Mouse (Mus musculus): Measurements from ENCODE around the gene Sppl2b.
"Not testable (repeated sequence)": the region's sequence is repeated elsewhere in the genome, so short reads cannot be mapped to it uniquely, and the experiment has no call there.

Gene Sppl2b

DNA sequence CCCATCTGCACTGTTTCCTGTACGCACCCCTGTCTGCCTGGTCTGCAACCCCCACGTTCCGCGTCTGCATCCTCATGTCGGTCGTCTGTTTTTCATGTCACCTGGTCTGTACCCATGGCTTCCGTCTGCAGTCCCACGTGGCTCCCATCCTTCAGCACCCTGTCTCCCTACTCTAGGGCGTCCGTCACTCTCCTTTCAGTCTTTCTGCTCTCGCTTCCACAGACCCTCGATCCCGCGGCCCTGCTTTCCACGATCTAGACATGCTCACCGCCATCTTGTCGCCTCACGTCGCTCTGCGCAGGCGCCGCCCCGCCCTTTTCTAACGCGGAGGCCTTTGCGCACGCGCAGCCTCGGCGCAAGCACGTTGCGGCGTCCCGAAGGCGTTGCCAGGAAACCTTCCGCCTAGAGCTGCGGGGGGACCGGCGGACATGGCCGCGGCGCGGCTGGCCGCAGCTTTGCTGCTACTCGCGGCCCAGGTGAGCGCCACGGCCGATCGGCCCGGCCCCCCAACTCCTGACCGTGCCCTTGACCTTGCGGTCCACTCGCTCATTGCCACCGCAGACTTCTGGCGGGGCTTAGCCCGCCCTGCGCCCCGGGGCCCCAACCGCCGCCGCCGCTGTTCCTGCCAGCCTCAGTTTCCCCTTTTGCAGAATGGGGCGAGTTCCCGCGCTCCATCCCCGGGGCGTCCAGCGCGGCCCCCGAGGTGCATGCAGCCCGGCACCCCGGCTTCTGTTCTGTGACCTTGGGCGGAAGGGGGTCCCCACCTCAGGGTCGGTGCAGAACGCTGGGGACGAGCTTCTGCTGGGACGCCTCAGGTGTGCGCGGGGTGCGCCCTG is at the start of gene Sppl2b, which contains the start of gene Lsm7:
Gene Sppl2b, plus strand, starts transcription at position 363 of the 836 bp plus-strand sequence.
Gene Lsm7, minus strand, starts transcription at position 297 of the 836 bp plus-strand sequence.
- peak; percentile 96 for DNase-seq (ENCODE audit: low spot score)

DNA sequence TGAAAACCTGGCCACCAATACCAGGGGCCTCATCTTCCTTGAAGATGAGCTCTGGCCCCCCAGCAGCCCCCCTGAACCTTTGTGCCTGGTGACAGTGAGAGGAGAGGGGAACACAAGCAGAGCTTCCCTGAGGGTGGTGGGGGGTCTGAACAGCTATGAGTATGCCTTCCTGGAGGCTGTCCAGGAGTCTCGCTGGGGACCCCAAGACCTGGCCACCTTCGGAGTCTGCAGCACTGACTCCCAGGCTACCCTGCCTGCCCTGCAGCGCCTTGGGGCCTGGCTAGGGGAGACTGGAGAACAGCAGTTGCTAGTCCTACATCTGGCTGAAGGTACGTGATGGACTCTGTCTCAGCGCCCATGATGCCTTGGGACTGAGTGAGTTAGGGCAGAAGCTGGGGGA is 49.8 kb upstream of the Sppl2b start:
- no peak for DNase-seq (ENCODE audit: low spot score)

DNA sequence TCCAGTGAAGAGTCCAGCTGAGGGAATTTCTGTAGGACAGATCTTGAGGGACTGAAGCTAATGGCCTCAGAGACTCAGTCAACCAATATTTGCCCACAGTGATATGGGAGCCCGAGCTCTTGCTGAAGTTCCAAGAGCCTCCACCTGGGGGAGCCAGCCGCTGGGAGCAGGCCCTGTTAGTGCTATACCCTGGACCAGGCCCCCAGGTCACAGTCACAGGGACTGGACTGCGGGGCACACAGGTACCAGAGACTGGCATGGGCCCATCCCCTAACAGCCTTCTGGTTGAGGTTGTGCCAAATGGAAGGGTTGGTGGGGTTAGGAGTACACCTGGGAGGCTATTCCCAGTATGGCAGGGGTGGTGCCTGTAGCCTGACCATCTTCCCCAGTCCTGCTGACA is 49.1 kb upstream of the Sppl2b start:
- DNase-seq (ENCODE audit: low spot score), result peak; percentile 85

DNA sequence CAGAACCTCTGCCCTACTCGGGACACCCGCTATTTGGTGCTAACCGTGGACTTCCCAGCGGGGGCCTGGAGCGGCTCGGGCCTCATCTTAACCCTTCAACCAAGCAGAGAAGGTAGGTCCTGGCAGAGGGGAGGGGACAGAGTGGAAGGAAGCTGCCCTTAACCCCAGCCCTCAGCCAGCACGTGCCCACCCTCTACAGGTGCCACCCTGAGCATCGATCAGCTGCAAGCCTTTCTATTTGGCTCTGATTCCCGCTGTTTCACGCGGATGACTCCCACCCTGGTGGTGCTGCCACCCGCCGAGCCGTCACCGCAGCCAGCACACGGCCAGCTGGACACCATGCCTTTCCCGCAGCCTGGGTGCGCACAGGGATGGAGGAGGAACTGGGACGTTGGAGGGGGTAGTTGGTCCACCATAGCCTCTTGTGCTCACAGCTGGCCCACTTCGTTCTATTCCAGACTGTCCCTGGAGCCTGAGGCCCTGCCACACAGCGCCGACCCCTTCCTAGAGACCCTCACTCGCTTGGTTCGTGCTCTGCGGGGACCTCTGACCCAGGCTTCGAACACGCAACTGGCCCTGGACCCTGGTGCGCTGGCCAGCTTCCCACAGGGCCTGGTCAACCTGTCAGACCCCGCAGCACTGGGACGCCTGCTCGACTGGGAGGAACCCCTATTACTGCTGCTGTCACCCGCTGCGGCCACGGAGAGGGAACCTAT is 48.6 kb upstream of the Sppl2b start:
- no peak for DNase-seq (ENCODE audit: low spot score)

DNA sequence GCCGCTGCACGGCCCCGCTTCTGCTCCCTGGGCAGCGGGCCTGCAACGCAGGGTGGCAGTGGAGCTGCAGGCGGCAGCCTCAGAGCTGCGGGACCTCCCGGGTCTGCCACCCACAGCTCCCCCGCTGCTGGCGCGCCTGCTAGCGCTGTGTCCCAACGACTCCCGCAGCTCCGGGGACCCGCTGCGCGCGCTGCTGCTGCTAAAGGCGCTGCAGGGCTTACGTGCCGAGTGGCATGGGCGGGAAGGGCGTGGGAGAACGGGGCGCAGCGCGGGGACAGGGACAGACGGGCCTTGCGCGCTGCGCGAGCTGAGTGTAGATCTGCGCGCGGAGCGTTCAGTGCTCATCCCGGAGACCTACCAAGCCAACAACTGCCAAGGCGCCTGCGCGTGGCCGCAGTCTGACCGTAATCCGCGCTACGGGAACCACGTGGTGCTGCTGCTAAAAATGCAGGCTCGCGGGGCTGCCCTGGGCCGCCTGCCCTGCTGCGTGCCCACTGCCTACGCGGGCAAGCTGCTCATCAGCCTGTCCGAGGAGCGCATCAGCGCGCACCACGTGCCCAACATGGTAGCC is 47.9 kb upstream of the Sppl2b start:
- DNase-seq (ENCODE audit: low spot score), result peak; percentile 85

DNA sequence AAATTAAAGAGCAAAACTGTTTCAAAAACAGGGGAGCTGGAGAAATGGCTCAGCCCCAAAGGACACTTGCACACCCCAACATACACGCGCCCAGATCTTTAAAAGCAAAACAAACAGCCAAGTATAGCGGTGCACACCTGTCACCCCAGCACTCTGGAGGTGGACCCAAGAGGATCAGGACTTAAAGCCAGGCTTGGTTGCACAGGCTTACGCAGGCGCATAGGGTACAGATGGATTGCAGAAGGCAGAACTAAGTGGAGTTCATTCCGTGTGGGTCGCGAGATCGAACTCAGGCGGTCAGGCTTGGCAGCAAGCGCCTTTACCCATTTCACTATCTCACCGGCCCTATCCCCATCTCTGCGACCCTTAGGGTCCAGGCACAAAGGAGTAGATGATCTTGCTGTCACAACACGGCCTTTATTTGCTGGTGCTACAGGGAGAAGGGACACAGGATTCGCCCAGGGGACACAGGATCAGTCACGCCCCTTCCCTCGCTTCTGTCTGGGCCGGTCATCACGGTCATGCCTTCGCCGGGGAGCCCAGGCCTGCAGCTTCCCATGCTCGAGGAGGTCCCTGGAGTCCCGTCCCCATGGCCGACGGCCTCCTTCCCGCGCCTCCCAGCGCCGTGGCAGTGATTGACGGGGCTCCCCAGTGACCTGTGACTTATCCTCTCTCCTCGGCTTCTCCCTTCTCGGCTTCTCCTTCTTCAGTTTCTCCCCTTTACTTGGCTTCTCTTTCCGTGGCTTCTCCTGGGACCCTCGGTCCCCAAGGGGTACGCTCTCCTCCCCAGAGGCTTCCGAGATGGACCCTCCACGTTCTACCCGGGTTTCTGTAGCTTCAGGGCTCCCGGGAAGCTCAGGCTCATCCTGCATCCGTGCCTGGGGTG is 46.7 kb upstream of the Sppl2b start:
- DNase-seq (ENCODE audit: low spot score), result no peak

DNA sequence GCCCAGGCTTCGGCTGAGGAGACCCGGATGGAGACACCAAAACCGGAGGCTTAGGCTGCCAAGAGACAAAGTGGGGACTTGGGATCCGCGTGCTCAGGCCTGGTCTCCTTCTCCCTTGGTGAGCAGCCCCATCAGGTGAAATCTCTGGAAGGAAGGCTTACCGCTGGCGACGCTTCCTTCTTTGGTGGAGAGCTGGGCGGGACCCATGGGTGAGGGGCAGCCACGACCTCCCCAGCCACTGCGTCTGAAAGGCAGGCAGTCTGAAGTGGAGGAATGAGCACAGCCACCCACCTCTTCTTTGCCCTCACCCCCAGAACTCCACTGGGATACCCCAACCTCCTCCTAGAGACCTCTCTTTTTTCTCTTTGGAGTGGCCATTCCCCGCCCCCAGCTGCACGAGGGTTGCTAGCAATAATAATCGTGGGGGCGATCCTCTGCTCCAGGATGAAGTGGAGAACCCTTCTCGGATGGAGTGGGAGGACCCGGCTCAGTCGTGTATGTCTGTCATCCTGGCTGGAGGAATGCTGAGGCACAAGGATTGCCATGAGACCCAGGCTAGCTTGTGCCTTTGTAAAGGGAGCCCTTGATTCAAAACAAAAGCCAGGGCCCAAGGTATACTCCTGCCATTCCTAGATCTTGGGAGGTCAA is 46.0 kb upstream of the Sppl2b start:
- no peak for DNase-seq (ENCODE audit: low spot score)

DNA sequence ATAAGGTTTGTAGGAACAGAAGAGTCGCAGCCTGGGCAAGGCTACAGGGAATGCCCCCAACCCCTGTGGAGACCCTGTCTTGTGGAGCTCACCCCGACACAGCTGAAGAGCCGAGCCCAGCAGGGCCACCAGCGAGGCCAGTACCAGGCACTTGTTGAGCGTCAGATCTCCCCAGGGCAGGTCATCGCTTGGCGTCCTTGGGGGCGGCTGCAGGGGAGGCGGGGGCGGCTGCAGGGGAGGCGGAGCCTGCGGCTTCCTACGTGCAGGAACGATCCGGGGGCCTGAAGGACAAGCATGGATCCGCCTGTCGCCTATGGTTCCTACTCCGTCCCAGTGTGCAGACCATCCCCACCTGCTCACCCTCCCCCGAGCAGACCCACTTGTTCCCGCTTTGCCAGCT is 45.0 kb upstream of the Sppl2b start:
- DNase-seq (ENCODE audit: low spot score), result no peak

DNA sequence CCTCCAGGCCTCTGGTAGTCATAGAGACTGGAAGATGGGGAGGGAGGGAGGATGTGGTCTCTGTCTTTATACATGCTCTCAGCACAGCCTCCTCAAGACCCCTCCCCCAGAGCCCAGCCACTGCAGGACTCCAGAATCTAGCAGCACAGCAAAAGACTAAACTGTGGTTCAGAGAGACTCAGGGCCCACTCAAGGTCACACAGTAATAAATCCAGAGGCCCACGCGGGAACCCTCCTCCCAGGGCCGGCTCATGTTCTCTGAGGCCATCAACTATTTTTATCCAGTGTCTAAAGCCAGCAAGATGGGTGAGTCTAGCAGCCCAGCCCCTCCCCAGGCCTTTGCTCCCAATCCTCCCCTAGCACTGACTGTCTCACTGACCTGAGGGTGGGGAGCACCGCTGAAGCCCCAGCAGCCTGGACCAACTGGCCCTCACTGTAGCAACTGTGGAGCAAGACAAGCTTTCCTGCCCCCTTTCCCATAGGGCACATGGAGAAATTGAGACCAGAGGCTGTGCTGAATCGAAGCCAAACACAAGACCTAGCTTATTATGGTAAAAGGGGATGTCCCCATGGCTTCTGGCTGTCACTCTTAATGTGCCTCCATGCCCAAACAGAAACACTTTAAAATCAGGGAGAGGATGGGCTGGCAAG is 42.6 kb upstream of the Sppl2b start:
- no peak for DNase-seq (ENCODE audit: low spot score)

DNA sequence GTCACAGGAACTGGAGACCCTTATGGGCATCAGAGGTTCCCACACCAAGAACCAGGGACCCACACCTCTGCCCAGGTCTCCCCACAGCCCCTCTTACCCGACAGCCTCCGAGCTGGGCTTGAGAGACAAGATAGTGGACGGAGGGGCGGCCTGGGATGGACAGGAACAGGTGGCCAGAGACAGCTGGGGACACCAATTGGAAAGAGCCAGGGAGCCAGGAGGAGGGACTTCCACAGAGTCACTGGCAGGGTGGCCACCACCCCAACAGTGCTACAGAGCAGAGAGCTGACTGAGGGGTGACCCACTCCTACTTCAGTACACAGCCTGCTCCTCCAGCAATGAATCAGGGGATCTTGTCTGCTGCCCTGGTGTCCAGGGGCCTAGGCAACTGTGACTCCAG is 41.7 kb upstream of the Sppl2b start, which contains the start of gene Jsrp1:
Gene Jsrp1, minus strand, starts transcription at position 133 of the 400 bp plus-strand sequence.
- DNase-seq (ENCODE audit: low spot score), result no peak

DNA sequence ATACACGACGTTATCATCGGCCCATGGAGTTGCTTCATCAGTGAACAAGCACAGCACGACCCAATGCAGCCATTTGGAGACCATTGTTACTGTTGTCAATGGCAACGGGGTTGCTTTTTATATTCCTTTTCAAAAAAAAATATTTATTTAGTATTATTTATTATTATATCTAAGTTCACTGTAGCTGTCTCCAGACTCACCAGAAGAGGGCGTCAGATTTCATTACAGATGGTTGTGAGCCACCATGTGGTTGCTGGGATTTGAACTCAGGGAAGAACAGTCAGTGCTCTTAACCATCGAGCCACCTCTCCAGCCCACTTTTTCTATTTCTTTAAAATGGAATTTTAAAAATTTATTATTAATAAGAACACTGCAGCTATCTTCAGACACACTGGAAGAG is 40.3 kb upstream of the Sppl2b start:
- no peak for DNase-seq (ENCODE audit: low spot score)

DNA sequence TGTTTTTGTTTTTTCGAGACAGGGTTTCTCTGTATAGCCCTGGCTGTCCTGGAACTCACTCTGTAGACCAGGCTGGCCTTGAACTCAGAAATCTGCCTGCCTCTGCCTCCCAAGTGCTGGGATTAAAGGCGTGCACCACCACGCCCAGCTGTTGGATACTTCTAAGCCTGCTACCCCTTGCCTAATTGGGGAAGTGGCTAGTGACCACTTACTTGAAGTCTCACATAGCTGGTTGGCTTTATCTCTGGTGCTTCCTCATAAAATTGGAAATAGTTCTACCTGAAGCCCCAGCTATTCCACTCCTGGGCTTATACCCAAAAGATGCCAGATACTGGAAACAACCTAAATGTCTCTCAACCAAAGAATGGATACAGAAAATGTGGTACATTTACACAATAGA is 38.8 kb upstream of the Sppl2b start:
- DNase-seq (ENCODE audit: low spot score), result not testable (repeated sequence)

DNA sequence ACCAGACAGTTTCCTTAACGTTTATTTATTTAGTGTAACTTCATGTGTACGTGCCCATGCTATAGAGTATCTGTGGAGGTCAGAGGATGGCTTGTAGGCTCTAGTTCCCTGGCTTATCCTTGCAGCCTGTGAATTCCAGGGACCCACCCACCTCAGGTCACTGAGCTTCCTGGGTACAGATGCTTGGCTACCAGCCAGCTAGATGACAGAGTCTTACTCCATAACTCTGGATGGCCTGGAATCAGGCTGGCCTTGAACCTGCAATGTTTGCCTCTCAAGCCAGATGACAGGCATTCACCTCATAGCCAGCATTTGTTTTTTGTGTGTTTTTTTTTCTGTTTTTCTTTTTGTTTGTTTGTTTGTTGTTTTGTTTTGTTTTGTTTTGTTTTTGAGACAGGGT is 37.9 kb upstream of the Sppl2b start:
- no peak for DNase-seq (ENCODE audit: low spot score)

DNA sequence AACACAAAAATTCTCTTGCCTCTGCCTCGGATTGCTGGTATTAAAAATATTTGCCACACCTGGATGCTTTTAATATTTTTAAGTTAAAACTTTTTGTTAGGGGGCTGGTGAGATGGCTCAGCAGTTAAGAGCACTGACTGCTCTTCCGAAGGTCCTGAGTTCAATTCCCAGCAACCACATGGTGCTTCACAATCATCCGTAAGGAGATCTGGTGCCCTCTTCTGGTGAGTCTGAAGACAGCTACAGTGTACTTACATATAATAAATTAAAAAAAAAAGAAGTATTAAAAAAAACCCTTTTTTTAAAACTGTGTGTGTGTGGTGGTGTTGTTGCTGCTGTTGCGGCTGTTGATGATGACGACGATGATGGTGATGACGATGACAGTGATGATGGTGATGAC is 37.1 kb upstream of the Sppl2b start:
- not testable (repeated sequence) for DNase-seq (ENCODE audit: low spot score)

DNA sequence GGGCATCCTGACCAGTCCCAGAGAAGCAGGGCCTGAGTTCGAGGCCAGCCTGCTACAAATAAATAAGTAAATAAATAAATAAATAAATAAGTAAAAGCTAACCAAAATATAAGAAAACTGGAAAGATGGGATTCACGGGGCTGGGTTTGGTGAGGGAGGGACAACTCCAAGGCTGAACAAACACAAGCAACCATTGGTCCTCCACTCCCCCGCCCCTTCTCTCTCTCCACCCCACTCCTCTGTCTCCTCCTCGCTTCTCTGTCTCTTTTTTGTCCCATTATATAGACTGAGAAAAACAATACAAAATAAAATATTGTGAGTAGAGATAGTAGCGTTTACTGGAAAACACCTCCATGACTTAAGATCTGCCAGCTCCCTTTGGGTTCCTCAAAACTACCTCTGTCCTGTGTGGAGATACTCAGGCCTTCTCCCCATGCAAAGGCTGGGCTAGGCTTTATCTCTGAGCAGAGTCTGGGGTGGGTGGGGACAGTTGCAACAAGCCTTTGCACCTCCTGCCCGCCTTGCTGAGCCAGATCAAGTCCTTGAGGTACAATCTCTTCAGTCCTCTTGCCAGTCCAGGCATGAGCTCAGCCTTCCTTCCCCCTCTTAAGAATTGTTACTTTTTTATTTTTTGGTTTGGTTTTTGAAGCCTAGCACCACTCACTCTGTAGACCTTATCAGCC is 36.3 kb upstream of the Sppl2b start:
- no peak for DNase-seq (ENCODE audit: low spot score)

DNA sequence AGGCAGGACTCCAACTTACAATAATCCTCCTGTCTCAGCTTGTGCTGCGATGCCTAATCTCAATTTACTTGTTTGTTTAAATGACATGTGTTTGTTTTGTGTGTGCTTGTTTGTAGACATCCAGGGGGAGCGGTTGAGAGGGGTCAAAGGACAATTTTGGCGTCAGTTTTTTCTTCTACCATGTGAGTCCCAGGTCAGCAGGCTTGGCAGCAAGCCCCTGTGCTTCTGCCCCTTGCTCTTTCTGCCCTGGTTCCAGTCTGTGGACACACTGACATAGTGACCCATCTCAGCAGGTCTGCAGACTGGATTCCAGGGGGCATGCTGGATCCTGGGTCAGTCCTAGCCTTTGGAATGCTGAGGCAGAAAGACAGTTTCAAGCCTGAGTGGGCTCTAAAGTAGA is 35.7 kb upstream of the Sppl2b start:
- no peak for DNase-seq (ENCODE audit: low spot score)

DNA sequence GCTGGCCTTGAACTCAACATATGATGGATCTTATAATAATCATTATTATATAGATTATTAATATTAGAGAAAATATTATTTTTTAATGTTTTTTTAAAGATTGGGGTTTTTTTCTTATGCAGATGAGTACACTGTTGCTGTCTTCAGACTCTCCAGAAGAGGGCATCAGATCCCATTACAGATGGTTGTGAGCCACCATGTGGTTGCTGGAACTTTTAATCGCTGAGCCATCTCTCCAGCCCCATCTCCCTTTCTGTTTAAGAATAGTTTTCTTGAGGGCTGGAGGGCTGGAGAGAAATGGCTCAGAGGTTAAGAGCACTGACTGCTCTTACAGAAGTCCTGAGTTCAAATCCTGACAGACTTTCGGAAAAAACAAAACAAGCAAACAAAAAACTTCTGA is 33.1 kb upstream of the Sppl2b start:
- no peak for DNase-seq (ENCODE audit: low spot score)

DNA sequence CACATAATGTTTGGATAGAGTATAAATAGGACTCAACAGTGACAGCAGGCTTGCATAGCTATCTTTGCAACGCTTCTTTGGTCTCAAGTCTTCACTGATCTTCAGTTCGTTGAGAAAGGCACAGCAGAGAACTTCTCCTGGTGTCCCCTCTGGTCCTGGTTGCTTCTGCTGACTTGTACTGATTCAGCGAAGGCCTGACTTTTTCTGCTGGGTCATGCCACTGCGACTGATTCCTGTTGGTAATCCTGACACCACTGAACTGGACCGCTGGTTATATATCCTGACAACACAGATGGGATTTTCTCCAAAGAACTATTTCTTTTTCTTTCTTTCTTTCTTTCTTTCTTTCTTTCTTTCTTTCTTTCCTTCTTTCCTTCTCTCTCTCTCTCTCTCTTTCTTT is 32.5 kb upstream of the Sppl2b start:
- DNase-seq (ENCODE audit: low spot score), result no peak

DNA sequence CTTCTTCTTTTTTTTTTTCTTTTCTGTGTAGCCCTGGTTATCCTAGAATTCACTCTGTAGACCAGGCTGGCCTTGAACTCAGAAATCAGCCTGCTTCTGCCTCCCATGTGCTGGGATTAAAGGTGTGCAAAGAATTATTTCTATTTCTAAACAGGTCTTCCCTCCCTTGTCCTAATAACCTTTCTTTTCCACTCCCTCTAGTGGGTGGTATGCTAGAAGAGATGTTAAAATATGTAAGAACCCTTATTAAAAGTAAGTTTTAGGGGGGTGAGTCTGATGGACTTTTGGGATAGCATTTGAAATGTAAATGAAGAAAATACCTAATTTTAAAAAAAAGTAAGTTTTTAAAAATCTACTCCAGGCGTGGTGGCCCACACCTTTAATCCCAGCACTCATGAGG is 31.8 kb upstream of the Sppl2b start:
- DNase-seq (ENCODE audit: low spot score), result no peak

Data from layer of hippocampus, adult 11-12 months (tissue).